Mouse (Mus musculus): Measurements from ENCODE around the gene Trappc1.

Gene Trappc1

GRCm38 (mm10) chr11:69331929-69332405 lies 8.2 kb downstream of the Trappc1 start:
- peak; percentile 87 to 92 for DNase-seq

GRCm38 (mm10) chr11:69332713-69333253 lies 9.0 kb downstream of the Trappc1 start:
- peak; percentile 55 to 70 for DNase-seq

GRCm38 (mm10) chr11:69333922-69334321 lies 10.1 kb downstream of the Trappc1 start:
- no peak for DNase-seq

GRCm38 (mm10) chr11:69334796-69335195 lies 11.0 kb downstream of the Trappc1 start:
- no peak for DNase-seq

- DNase-seq = peak; percentile 81 to 87
Observed at GRCm38 (mm10) chr11:69340161-69341131, 16.7 kb downstream of the Trappc1 start, which contains the start of gene Rnf227. Gene Rnf227 (plus strand): TSS chr11:69340461.

GRCm38 (mm10) chr11:69346441-69346840 lies 22.7 kb downstream of the Trappc1 start:
- no peak for DNase-seq

- no peak for DNase-seq
Observed at GRCm38 (mm10) chr11:69356544-69356943, 32.8 kb downstream of the Trappc1 start.

GRCm38 (mm10) chr11:69357690-69358089 lies 33.9 kb downstream of the Trappc1 start:
- DNase-seq = no peak

GRCm38 (mm10) chr11:69362021-69362420 lies 38.2 kb downstream of the Trappc1 start:
- no peak for DNase-seq

GRCm38 (mm10) chr11:69362479-69362878 lies 38.7 kb downstream of the Trappc1 start:
- DNase-seq = no peak

- no peak for DNase-seq
Observed at GRCm38 (mm10) chr11:69364376-69364775, 40.6 kb downstream of the Trappc1 start.

- DNase-seq = peak; percentile 95 to 96
Observed at GRCm38 (mm10) chr11:69364910-69365309, 41.1 kb downstream of the Trappc1 start.

- no peak for DNase-seq
Observed at GRCm38 (mm10) chr11:69365722-69366121, 41.9 kb downstream of the Trappc1 start.

- DNase-seq = peak; percentile 99
Observed at GRCm38 (mm10) chr11:69366157-69366854, 42.5 kb downstream of the Trappc1 start.

GRCm38 (mm10) chr11:69366855-69367615 lies 43.3 kb downstream of the Trappc1 start:
- peak; percentile 49 to 62 for DNase-seq

GRCm38 (mm10) chr11:69367616-69368355 lies 44.0 kb downstream of the Trappc1 start:
- DNase-seq = peak; percentile 63 to 76

GRCm38 (mm10) chr11:69368356-69369214 lies 44.8 kb downstream of the Trappc1 start:
- peak; percentile 67 to 79 for DNase-seq

- DNase-seq = peak in 1 of 2 experiments; percentile 48
Observed at GRCm38 (mm10) chr11:69369215-69369989, 45.6 kb downstream of the Trappc1 start, which contains the start of gene Chd3. Gene Chd3 (minus strand): TSS chr11:69369406.

GRCm38 (mm10) chr11:69369990-69370816 lies 46.4 kb downstream of the Trappc1 start:
- no peak for DNase-seq

Data from kidney, postnatal 4 days (tissue).